Mouse (Mus musculus) kidney, postnatal 36 days (tissue): ENCODE measurements around the gene Prkce.
A peak's percentile ranks its signal among the peaks of the same experiment; 100 is the strongest.

Source experiments
- DNase-seq, 2 experiments: peaks; one replicate each; pipeline ENCODE4 v3.0.0; 2021 to 2022; ENCODE audit warnings: mixed read lengths in 2 of 2

Gene Prkce

GRCm38 (mm10) chr17:86336652-86337073 is 169.1 kb downstream of the Prkce start:
- DNase-seq = peak; percentile 47 to 52

GRCm38 (mm10) chr17:86337076-86337475 is 169.5 kb downstream of the Prkce start:
- DNase-seq = peak; percentile 60 to 70

- DNase-seq = no peak
Measured at GRCm38 (mm10) chr17:86338328-86338727, 170.7 kb downstream of the Prkce start.

- no peak for DNase-seq
Measured at GRCm38 (mm10) chr17:86344032-86344431, 176.4 kb downstream of the Prkce start.

- DNase-seq = no peak
Measured at GRCm38 (mm10) chr17:86345234-86346005, 177.8 kb downstream of the Prkce start.

- DNase-seq = peak; percentile 67 to 73
Measured at GRCm38 (mm10) chr17:86350236-86350635, 182.7 kb downstream of the Prkce start.

- no peak for DNase-seq
Measured at GRCm38 (mm10) chr17:86350791-86351261, 183.2 kb downstream of the Prkce start.

- DNase-seq = no peak
Measured at GRCm38 (mm10) chr17:86351282-86351681, 183.7 kb downstream of the Prkce start.

GRCm38 (mm10) chr17:86352247-86353037 is 184.9 kb downstream of the Prkce start:
- DNase-seq = no peak

- DNase-seq = no peak
Measured at GRCm38 (mm10) chr17:86353679-86354078, 186.1 kb downstream of the Prkce start.

- no peak for DNase-seq
Measured at GRCm38 (mm10) chr17:86354101-86354500, 186.5 kb downstream of the Prkce start.

GRCm38 (mm10) chr17:86354896-86355295 is 187.3 kb downstream of the Prkce start:
- DNase-seq = no peak

- DNase-seq = no peak
Measured at GRCm38 (mm10) chr17:86355318-86355717, 187.7 kb downstream of the Prkce start.

GRCm38 (mm10) chr17:86355772-86356451 is 188.3 kb downstream of the Prkce start:
- peak; percentile 39 to 49 for DNase-seq

- no peak for DNase-seq
Measured at GRCm38 (mm10) chr17:86358388-86358787, 190.8 kb downstream of the Prkce start.

GRCm38 (mm10) chr17:86358847-86359246 is 191.3 kb downstream of the Prkce start:
- DNase-seq = no peak

GRCm38 (mm10) chr17:86360849-86361248 is 193.3 kb downstream of the Prkce start:
- DNase-seq = no peak

- DNase-seq = no peak
Measured at GRCm38 (mm10) chr17:86363356-86363755, 195.8 kb downstream of the Prkce start.

- no peak for DNase-seq
Measured at GRCm38 (mm10) chr17:86364349-86365075, 196.9 kb downstream of the Prkce start.

GRCm38 (mm10) chr17:86366919-86367318 is 199.3 kb downstream of the Prkce start:
- DNase-seq = no peak

- DNase-seq = peak in 1 of 2 experiments; percentile 28
Measured at GRCm38 (mm10) chr17:86367676-86368075, 200.1 kb downstream of the Prkce start.

GRCm38 (mm10) chr17:86370106-86370742 is 202.6 kb downstream of the Prkce start:
- DNase-seq = no peak
